Mouse (Mus musculus) kidney, postnatal 0 days (tissue): ENCODE data around the gene Chd5. TPM values are rescaled to one million over a fixed set of nuclear protein-coding genes. Genes with fewer than 3 reads are reported as not detected.

ENCODE experiments used
- ATAC-seq: fragments of 200-750 bp; cut with Nextera tagmentation; replicated peaks from 2 replicates; pipeline ENCODE4 v1.8.0; 2017; ENCODE audit warnings: low read depth, moderate number of reproducible peaks, moderate TSS enrichment, moderate library complexity; ENCODE audit not compliant: low FRiP score
- DNase-seq: peaks from one replicate; pipeline ENCODE4 v3.0.0-alpha.2; 2016; ENCODE audit warnings: low spot score
- H3K27ac ChIP-seq: fragments of 300-500 bp; sonication (generic); 2 replicates; pipeline ENCODE4 v1.5.1; 2014; ENCODE audit warnings: mild to moderate bottlenecking
- H3K27me3 ChIP-seq: fragments of 300-500 bp; sonication (generic); 2 replicates; pipeline ENCODE4 v1.6.1; 2014; ENCODE audit warnings: low read length, mixed read lengths; ENCODE audit not compliant: insufficient read depth
- H3K36me3 ChIP-seq: fragments of 300-500 bp; sonication (generic); 2 replicates; pipeline ENCODE4 v1.6.1; 2014; ENCODE audit warnings: low read length, mixed read lengths; ENCODE audit not compliant: insufficient read depth
- H3K4me1 ChIP-seq: fragments of 300-500 bp; sonication (generic); replicated peaks from 2 replicates; pipeline ENCODE4 v1.6.1; 2014; ENCODE audit warnings: antibody characterized with exemption, low read length, mixed read lengths; ENCODE audit not compliant: insufficient read depth
- H3K4me2 ChIP-seq: fragments of 300-500 bp; sonication (generic); 2 replicates; pipeline ENCODE4 v1.6.1; 2014; ENCODE audit warnings: mild to moderate bottlenecking, low read length, moderate library complexity, mixed read lengths
- H3K4me3 ChIP-seq: fragments of 300-500 bp; sonication (generic); replicated peaks from 2 replicates; pipeline ENCODE4 v1.5.1; 2014; ENCODE audit warnings: low read depth, low read length
- H3K9ac ChIP-seq: fragments of 300-500 bp; sonication (generic); 2 replicates; pipeline ENCODE4 v1.6.1; 2014; ENCODE audit warnings: low read depth, low read length
- H3K9me3 ChIP-seq: fragments of 300-500 bp; sonication (generic); replicated peaks from 2 replicates; pipeline ENCODE4 v1.6.1; 2016; ENCODE audit warnings: low read length, inconsistent platforms, mixed read lengths
- CTCF ChIP-seq: IDR thresholded peaks from 2 replicates; pipeline ENCODE4 v1.5.1; 2016; ENCODE audit warnings: antibody characterized with exemption, low read depth, mild to moderate bottlenecking, moderate library complexity
- whole genome bisulfite sequencing: fragments of 180-500 bp; shearing (Covaris S2); extraction: QIAGEN DNeasy Blood & Tissue Kit; methylation state at CpG from one replicate; pipeline ENCODE4 v1.1.7; 2014; 5-methylcytosine and 5-hydroxymethylcytosine counted together
- polyA plus RNA-seq: library from polyadenylated mRNA; unstranded; fragments of >200 nt; fragmentation: Nextera tagmentation; extraction: Ambion mirVana; gene quantifications from 2 replicates; pipeline ENCODE4 v1.2.1, GENCODE M21; 2015

The Chd5 gene
- polyA plus RNA-seq, 1 experiment from 2014 or later = 0.04 TPM

GRCm38 (mm10) chr4:152337772-152338171 is 679 bp upstream of the Chd5 start:
- Histone ChIP-seq H3K4me2 (no peak overlapping the region), H3K36me3 (peaks cover 23% of the 10 kb centered on the region), H3K9me3 (no peaks in the 10 kb centered on the region), H3K27me3 (peaks cover 11% of the 10 kb centered on the region; the same call in 1 of the 2 replicates), H3K9ac (no peak overlapping the region), H3K27ac (no peak overlapping the region), H3K4me3 (no peak overlapping the region), H3K4me1 (peaks cover 12% of the 10 kb centered on the region)
- TF ChIP-seq CTCF = no peak
- ATAC-seq = no peak
- no peak for DNase-seq
- WGBS = 34% methylated on average over 6 of the region's 6 CpGs

- WGBS = 2% methylated on average over 9 of the region's 26 CpGs
- DNase-seq (no peak), ATAC-seq (no peak)
- no peak overlapping the region for H3K27ac ChIP-seq
- H3K9me3 ChIP-seq = no peaks in the 10 kb centered on the region
- 0 out of 2 replicates have a peak, but pooled peaks cover 10% of the 10 kb centered on the region for H3K36me3 ChIP-seq
- peaks cover 11% of the 10 kb centered on the region; the same call in 1 of the 2 replicates for H3K27me3 ChIP-seq
- H3K4me3 ChIP-seq = peak overlapping the region; percentile 51
- peaks cover 12% of the 10 kb centered on the region for H3K4me1 ChIP-seq
- peak overlapping the region; percentile 98 for H3K4me2 ChIP-seq
- H3K9ac ChIP-seq = peak overlapping the region; percentile 44; the same call in 1 of the 2 replicates
- TF ChIP-seq CTCF = no peak
These were observed 891 bp downstream of the Chd5 start for GRCm38 (mm10) chr4:152339293-152339790.

GRCm38 (mm10) chr4:152340584-152341284 is 2.3 kb downstream of the Chd5 start:
- no peak overlapping the region for H3K27ac ChIP-seq
- no peak overlapping the region for H3K9ac ChIP-seq
- no peaks in the 10 kb centered on the region for H3K9me3 ChIP-seq
- ATAC-seq = no peak
- peaks cover 11% of the 10 kb centered on the region; the same call in 1 of the 2 replicates for H3K27me3 ChIP-seq
- no peak overlapping the region for H3K4me3 ChIP-seq
- WGBS = 38% methylated on average over 15 of the region's 15 CpGs
- DNase-seq = no peak
- H3K4me2 ChIP-seq = no peak overlapping the region
- H3K4me1 ChIP-seq = peaks cover 12% of the 10 kb centered on the region
- 0 out of 2 replicates have a peak, but pooled peaks cover 3% of the 10 kb centered on the region for H3K36me3 ChIP-seq
- no peak for TF ChIP-seq CTCF

GRCm38 (mm10) chr4:152343296-152343695 is 4.8 kb downstream of the Chd5 start:
- Histone ChIP-seq H3K4me2 (no peak overlapping the region), H3K4me3 (no peak overlapping the region), H3K27me3 (peaks cover 9% of the 10 kb centered on the region; the same call in 1 of the 2 replicates), H3K27ac (no peak overlapping the region), H3K4me1 (peaks cover 12% of the 10 kb centered on the region), H3K9ac (no peak overlapping the region), H3K9me3 (no peaks in the 10 kb centered on the region), H3K36me3 (no peaks in the 10 kb centered on the region)
- DNase-seq (peak; percentile 65), ATAC-seq (no peak)
- WGBS = 14% methylated on average over 5 of the region's 5 CpGs
- peak; percentile 72 for TF ChIP-seq CTCF

- peaks cover under 1% of the 10 kb centered on the region; the same call in 1 of the 2 replicates for H3K4me1 ChIP-seq
- no peaks in the 10 kb centered on the region for H3K9me3 ChIP-seq
- DNase-seq = no peak
- no peak overlapping the region for H3K27ac ChIP-seq
- H3K9ac ChIP-seq = no peak overlapping the region
- peaks cover 6% of the 10 kb centered on the region; the same call in 1 of the 2 replicates for H3K27me3 ChIP-seq
- no peak overlapping the region for H3K4me3 ChIP-seq
- H3K36me3 ChIP-seq = no peaks in the 10 kb centered on the region
- H3K4me2 ChIP-seq = no peak overlapping the region
- 37% methylated on average over 7 of the region's 7 CpGs for WGBS
- TF ChIP-seq CTCF = no peak
- no peak for ATAC-seq
These were observed 6.2 kb downstream of the Chd5 start for GRCm38 (mm10) chr4:152344651-152345050.

GRCm38 (mm10) chr4:152345120-152345889 is 6.9 kb downstream of the Chd5 start:
- Histone ChIP-seq H3K4me1 (no peaks in the 10 kb centered on the region), H3K4me3 (no peak overlapping the region), H3K4me2 (no peak overlapping the region), H3K27me3 (peaks cover 4% of the 10 kb centered on the region; the same call in 1 of the 2 replicates), H3K36me3 (no peaks in the 10 kb centered on the region), H3K9ac (no peak overlapping the region), H3K9me3 (no peaks in the 10 kb centered on the region), H3K27ac (no peak overlapping the region)
- no peak for TF ChIP-seq CTCF
- ATAC-seq = no peak
- no peak for DNase-seq
- 43% methylated on average over 7 of the region's 7 CpGs for WGBS
